Mouse (Mus musculus): Measurements from ENCODE around the gene Slc12a5. TPM values are rescaled to one million over a fixed set of nuclear protein-coding genes. Genes with fewer than 3 reads are reported as not detected.

Slc12a5 gene
- polyA plus RNA-seq, 1 experiment from 2014 or later: 57.7 TPM

DNA sequence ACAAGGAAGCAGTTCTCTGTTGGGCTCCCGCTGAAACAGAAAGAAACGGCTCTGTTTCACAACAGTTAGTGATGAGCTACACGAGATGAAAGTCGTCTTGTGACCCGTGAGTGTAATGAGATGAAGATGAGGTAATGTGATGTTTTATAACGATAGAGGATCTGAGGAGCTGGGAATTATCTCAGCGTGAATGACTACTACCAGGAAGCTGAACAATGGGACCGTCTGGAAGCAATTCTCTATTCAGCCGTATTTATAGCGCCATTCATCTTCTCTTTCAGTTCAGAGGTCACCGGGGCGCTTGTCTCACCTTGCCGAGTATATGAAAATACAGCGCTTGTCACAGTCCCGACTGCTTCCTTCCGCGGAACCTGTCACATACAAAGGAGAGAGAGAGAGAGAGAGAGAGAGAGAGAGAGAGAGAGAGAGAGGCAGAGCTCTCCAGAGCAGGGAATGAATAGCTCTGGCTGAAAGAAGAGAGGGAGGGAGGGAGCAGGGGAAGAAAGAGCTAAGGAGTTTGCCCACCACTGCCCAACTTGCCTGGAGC is 82.6 kb downstream of the Slc12a5 start:
- Histone ChIP-seq H3K4me1 (ENCODE audit: control insufficient read depth, insufficient read depth, low read length) (peaks cover 11% of the 10 kb centered on the region), H3K27me3 (ENCODE audit: control insufficient read depth, insufficient read depth, low read depth, low read length) (no peaks in the 10 kb centered on the region), H3K4me3 (ENCODE audit: low read depth, low read length) (peak overlapping the region; percentile 7; the same call in 1 of the 2 replicates), H3K9ac (ENCODE audit: low read depth, low read length) (0 out of 2 replicates have a peak overlapping the region, but pooled peaks have one; percentile 23), H3K4me2 (ENCODE audit: low read length) (peak overlapping the region; percentile 43), H3K9me3 (replicated peaks; ENCODE audit: control insufficient read depth, low read length, poor library complexity, severe bottlenecking) (no peaks in the 10 kb centered on the region), H3K36me3 (ENCODE audit: control insufficient read depth, insufficient read depth, low read length) (no peaks in the 10 kb centered on the region), H3K27ac (ENCODE audit: low read length) (peak overlapping the region; percentile 62)
- ATAC-seq: peak; percentile 70
- under 1% methylated on average over 17 of the region's 17 CpGs for WGBS

DNA sequence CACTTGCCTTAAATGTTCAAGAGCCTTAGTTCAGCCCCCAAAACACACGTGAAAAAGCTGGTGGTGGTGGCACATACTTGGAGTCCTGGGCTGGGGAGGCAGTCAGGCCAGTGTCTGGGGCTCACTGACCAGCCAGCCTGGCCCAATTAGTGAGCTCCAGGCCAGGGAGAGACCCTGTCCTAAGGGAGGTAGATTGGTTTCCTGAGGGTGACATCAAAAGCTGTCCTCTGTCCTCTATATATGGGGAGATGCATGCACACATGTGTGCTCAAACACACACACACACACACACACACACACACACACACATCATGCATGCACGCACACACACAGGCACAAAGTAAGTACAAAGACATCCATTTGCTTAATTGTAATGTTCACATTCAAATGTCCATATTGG is 83.1 kb downstream of the Slc12a5 start:
- WGBS: 53% methylated on average over 2 of the region's 2 CpGs
- Histone ChIP-seq H3K4me2 (ENCODE audit: low read length) (no peak overlapping the region), H3K9me3 (replicated peaks; ENCODE audit: control insufficient read depth, low read length, poor library complexity, severe bottlenecking) (no peaks in the 10 kb centered on the region), H3K27ac (ENCODE audit: low read length) (peak overlapping the region; percentile 62), H3K27me3 (ENCODE audit: control insufficient read depth, insufficient read depth, low read depth, low read length) (no peaks in the 10 kb centered on the region), H3K4me3 (ENCODE audit: low read depth, low read length) (no peak overlapping the region), H3K36me3 (ENCODE audit: control insufficient read depth, insufficient read depth, low read length) (no peaks in the 10 kb centered on the region), H3K9ac (ENCODE audit: low read depth, low read length) (no peak overlapping the region), H3K4me1 (ENCODE audit: control insufficient read depth, insufficient read depth, low read length) (peaks cover 11% of the 10 kb centered on the region)
- 0 out of 2 replicates have a peak, but pooled peaks have one; percentile 22 for ATAC-seq

DNA sequence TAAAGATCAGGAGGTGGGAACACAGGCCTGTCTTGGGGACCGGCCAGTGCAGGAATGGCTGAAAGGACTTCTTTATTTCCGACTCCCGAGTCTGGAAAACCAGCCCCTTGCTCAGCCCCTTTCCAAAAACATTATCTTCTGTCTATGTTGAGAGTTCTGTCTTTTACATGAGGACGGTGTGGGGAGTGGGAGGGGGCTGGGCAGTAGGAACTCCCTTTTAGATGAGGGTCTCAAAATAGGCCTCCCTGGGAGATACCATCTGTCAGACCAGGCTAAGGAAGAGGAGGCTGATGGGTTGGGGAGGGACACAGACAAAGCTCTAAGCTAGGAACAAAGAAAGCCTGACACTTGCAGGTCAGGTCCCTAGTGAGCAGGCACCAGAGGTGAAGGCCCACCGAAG is 88.4 kb downstream of the Slc12a5 start:
- Histone ChIP-seq H3K27ac (ENCODE audit: low read length) (no peak overlapping the region), H3K4me3 (ENCODE audit: low read depth, low read length) (no peak overlapping the region), H3K4me2 (ENCODE audit: low read length) (no peak overlapping the region), H3K36me3 (ENCODE audit: control insufficient read depth, insufficient read depth, low read length) (no peaks in the 10 kb centered on the region), H3K27me3 (ENCODE audit: control insufficient read depth, insufficient read depth, low read depth, low read length) (no peaks in the 10 kb centered on the region), H3K9ac (ENCODE audit: low read depth, low read length) (no peak overlapping the region), H3K4me1 (ENCODE audit: control insufficient read depth, insufficient read depth, low read length) (peaks cover 12% of the 10 kb centered on the region), H3K9me3 (replicated peaks; ENCODE audit: control insufficient read depth, low read length, poor library complexity, severe bottlenecking) (no peaks in the 10 kb centered on the region)
- ATAC-seq: no peak
- WGBS: 48% methylated on average over 5 of the region's 5 CpGs

Other genes starting within 250 kb of the Slc12a5 start
- gene Spint5, start 245.5 kb upstream of the Slc12a5 start, polyA plus RNA-seq (2015; fragmentation: Nextera tagmentation; extraction: Ambion mirVana): not detected in 2 replicates
- gene Wfdc3, start 214.9 kb upstream of the Slc12a5 start, polyA plus RNA-seq (2015; fragmentation: Nextera tagmentation; extraction: Ambion mirVana): 1.5 and 1.7 TPM in 2 replicates
- gene Dnttip1, start 214.8 kb upstream of the Slc12a5 start, polyA plus RNA-seq (2015; fragmentation: Nextera tagmentation; extraction: Ambion mirVana): 55.1 and 58.4 TPM in 2 replicates
- 35.4 and 45.7 TPM in 2 replicates for gene Ube2c, start 190.9 kb upstream of the Slc12a5 start, polyA plus RNA-seq (2015; fragmentation: Nextera tagmentation; extraction: Ambion mirVana)
- 0.43 TPM in 1 of 2 replicates, not detected in the other for gene Tnnc2, start 180.8 kb upstream of the Slc12a5 start, polyA plus RNA-seq (2015; fragmentation: Nextera tagmentation; extraction: Ambion mirVana)
- gene Snx21, start 175.0 kb upstream of the Slc12a5 start, polyA plus RNA-seq (2015; fragmentation: Nextera tagmentation; extraction: Ambion mirVana): 35.3 and 41.4 TPM in 2 replicates
- gene Acot8, start 155.9 kb upstream of the Slc12a5 start, polyA plus RNA-seq (2015; fragmentation: Nextera tagmentation; extraction: Ambion mirVana): 17.8 and 19.6 TPM in 2 replicates
- 17.0 and 17.4 TPM in 2 replicates for gene Zswim3, start 155.7 kb upstream of the Slc12a5 start, polyA plus RNA-seq (2015; fragmentation: Nextera tagmentation; extraction: Ambion mirVana)
- 29.5 and 29.9 TPM in 2 replicates for gene Zswim1, start 138.1 kb upstream of the Slc12a5 start, polyA plus RNA-seq (2015; fragmentation: Nextera tagmentation; extraction: Ambion mirVana)
- not detected in 2 replicates for gene Spata25, start 132.3 kb upstream of the Slc12a5 start, polyA plus RNA-seq (2015; fragmentation: Nextera tagmentation; extraction: Ambion mirVana)
- gene Ctsa, start 127.9 kb upstream of the Slc12a5 start, polyA plus RNA-seq (2015; fragmentation: Nextera tagmentation; extraction: Ambion mirVana): 95.4 and 95.6 TPM in 2 replicates
- gene Neurl2, start 127.3 kb upstream of the Slc12a5 start, polyA plus RNA-seq (2015; fragmentation: Nextera tagmentation; extraction: Ambion mirVana): 5.4 and 7.0 TPM in 2 replicates
- 83.9 and 84.4 TPM in 2 replicates for gene Pltp, start 103.1 kb upstream of the Slc12a5 start, polyA plus RNA-seq (2015; fragmentation: Nextera tagmentation; extraction: Ambion mirVana)
- 78.9 and 85.6 TPM in 2 replicates for gene Pcif1, start 81.5 kb upstream of the Slc12a5 start, polyA plus RNA-seq (2015; fragmentation: Nextera tagmentation; extraction: Ambion mirVana)
- 16.2 and 16.9 TPM in 2 replicates for gene Zfp335, start 49.0 kb upstream of the Slc12a5 start, polyA plus RNA-seq (2015; fragmentation: Nextera tagmentation; extraction: Ambion mirVana)
- 26.7 and 28.0 TPM in 2 replicates for gene Mmp9, start 20.0 kb upstream of the Slc12a5 start, polyA plus RNA-seq (2015; fragmentation: Nextera tagmentation; extraction: Ambion mirVana)
- gene Ncoa5, start 74.1 kb downstream of the Slc12a5 start, polyA plus RNA-seq (2015; fragmentation: Nextera tagmentation; extraction: Ambion mirVana): 105 and 129 TPM in 2 replicates
- 6.0 TPM in 2 replicates for gene Cd40, start 94.8 kb downstream of the Slc12a5 start, polyA plus RNA-seq (2015; fragmentation: Nextera tagmentation; extraction: Ambion mirVana)
- gene 1700025C18Rik, start 129.9 kb downstream of the Slc12a5 start, polyA plus RNA-seq (2015; fragmentation: Nextera tagmentation; extraction: Ambion mirVana): not detected in 2 replicates